ENCODE assay signal across 16 mouse cellular contexts in genomic region chr6:40015185-40015584, GRCm38 (mm10).
DNase-seq lines count a peak whose midpoint lies in the region; ATAC-seq and TF ChIP-seq lines count a peak whose summit lies in the region.
"Had no signal": no experiment of that assay in that cellular context is flagged by ENCODE, and none has a peak within 500 bp of the region (broad histone marks: within the 10 kb centered on the region; RNA-seq: fewer than 3 reads in every experiment).

No protein-coding gene starts in this region.

- no peak overlapping the region for H3K9ac ChIP-seq in forebrain, embryonic 14.5 days (ENCODE audit: low read length)
- H3K9ac ChIP-seq in hindbrain, embryonic 14.5 days = no peak overlapping the region
- no peak overlapping the region for H3K9ac ChIP-seq in midbrain, postnatal 0 days (replicated peaks; ENCODE audit: low read length, poor library complexity, severe bottlenecking)
- H3K9ac ChIP-seq: liver, postnatal 0 days had no signal

- ATAC-seq in forebrain, embryonic 14.5 days = peak; percentile 24; the same call in 1 of the 2 replicates
- ATAC-seq in hindbrain, embryonic 14.5 days (ENCODE audit: low FRiP score) = no peak
- ATAC-seq in midbrain, postnatal 0 days (ENCODE audit: low FRiP score) = no peak
- ATAC-seq: liver, postnatal 0 days had no signal

- peak in 1 of 2 experiments; percentile 26 for DNase-seq in left cerebral cortex, adult 2 months (ENCODE audit: extremely low spot score in 1 of 2, low spot score in 2 of 2)
- DNase-seq in left cerebral cortex, adult 8-10 months (ENCODE audit: low spot score in 2 of 2) = no peak
- DNase-seq in forebrain, embryonic 14.5 days (ENCODE audit: low spot score) = peak; percentile 27
- DNase-seq in hindbrain, embryonic 14.5 days (ENCODE audit: low spot score) = no peak
- no peak for DNase-seq in midbrain, postnatal 0 days (ENCODE audit: low spot score)
- no peak for DNase-seq in lung, adult 2 months
- no peak for DNase-seq in gastrocnemius, postnatal 25 days
- DNase-seq: adrenal gland, postnatal 10 days; cerebellum, adult 2 months; heart, adult 18-20 months; kidney, adult 18-20 months; kidney, postnatal 14 days; liver; liver, postnatal 0 days; lung, postnatal 4 days had no signal

- intact Hi-C loops in left cerebral cortex, adult 2 months (cut with DNase I) = no loop called here

- no peak overlapping the region for H3K4me3 ChIP-seq in left cerebral cortex, adult 2 months
- H3K4me3 ChIP-seq in forebrain, embryonic 14.5 days (ENCODE audit: low read depth, low read length) = no peak overlapping the region
- no peak overlapping the region for H3K4me3 ChIP-seq in hindbrain, embryonic 14.5 days (replicated peaks; ENCODE audit: low read length)
- H3K4me3 ChIP-seq in midbrain, postnatal 0 days (ENCODE audit: low read depth, low read length) = no peak overlapping the region
- H3K4me3 ChIP-seq in lung, adult 2 months (replicated peaks; ENCODE audit: extremely low read depth, low read depth, low read length) = no peak overlapping the region
- H3K4me3 ChIP-seq: embryonic facial prominence, embryonic 10.5 days had no signal

- TF ChIP-seq POLR2A in lung, adult 2 months (IDR thresholded peaks at IDR 0.05; ENCODE audit: borderline replicate concordance, extremely low read depth, low read depth, low read length) = no peak

- no peak overlapping the region for H3K4me2 ChIP-seq in forebrain, embryonic 14.5 days (ENCODE audit: low read length)
- H3K4me2 ChIP-seq in hindbrain, embryonic 14.5 days (replicated peaks) = no peak overlapping the region
- H3K4me2 ChIP-seq in midbrain, postnatal 0 days (ENCODE audit: low read depth, low read length, poor library complexity, severe bottlenecking) = no peak overlapping the region

- no peaks in the 10 kb centered on the region for H3K27me3 ChIP-seq in forebrain, embryonic 14.5 days (replicated peaks; ENCODE audit: control insufficient read depth, insufficient read depth, low read length)
- no peaks in the 10 kb centered on the region for H3K27me3 ChIP-seq in hindbrain, embryonic 14.5 days (ENCODE audit: control insufficient read depth, insufficient read depth, low read length)
- H3K27me3 ChIP-seq in midbrain, postnatal 0 days (ENCODE audit: insufficient read depth, low read length) = no peaks in the 10 kb centered on the region

- no peaks in the 10 kb centered on the region for H3K9me3 ChIP-seq in forebrain, embryonic 14.5 days (replicated peaks; ENCODE audit: control insufficient read depth, low read length)
- H3K9me3 ChIP-seq in hindbrain, embryonic 14.5 days (ENCODE audit: control insufficient read depth, low read length) = no peaks in the 10 kb centered on the region
- no peaks in the 10 kb centered on the region for H3K9me3 ChIP-seq in midbrain, postnatal 0 days (ENCODE audit: low read length)
- H3K9me3 ChIP-seq: embryonic facial prominence, embryonic 10.5 days had no signal

- no peaks in the 10 kb centered on the region for H3K36me3 ChIP-seq in forebrain, embryonic 14.5 days (ENCODE audit: control insufficient read depth, insufficient read depth, low read length)
- H3K36me3 ChIP-seq in hindbrain, embryonic 14.5 days (replicated peaks; ENCODE audit: control insufficient read depth, insufficient read depth) = no peaks in the 10 kb centered on the region
- H3K36me3 ChIP-seq in midbrain, postnatal 0 days (ENCODE audit: insufficient read depth, low read length) = no peaks in the 10 kb centered on the region
- H3K36me3 ChIP-seq: embryonic facial prominence, embryonic 10.5 days had no signal

- TF ChIP-seq CTCF in left cerebral cortex, adult 2 months (IDR thresholded peaks at IDR 0.05) = no peak
- no peak for TF ChIP-seq CTCF in midbrain, postnatal 0 days (IDR thresholded peaks at IDR 0.05)
- TF ChIP-seq CTCF in lung, adult 2 months (IDR thresholded peaks at IDR 0.05; ENCODE audit: insufficient read depth, low read length) = no peak

- H3K27ac ChIP-seq in left cerebral cortex, adult 2 months = peak overlapping the region; percentile 55; the same call in 1 of the 2 replicates
- no peak overlapping the region for H3K27ac ChIP-seq in forebrain, embryonic 14.5 days (ENCODE audit: low read depth, low read length)
- H3K27ac ChIP-seq in hindbrain, embryonic 14.5 days = peak overlapping the region; percentile 58; the same call in 1 of the 2 replicates
- peak overlapping the region; percentile 2; the same call in 1 of the 2 replicates for H3K27ac ChIP-seq in midbrain, postnatal 0 days (ENCODE audit: low read depth, low read length)
- H3K27ac ChIP-seq: embryonic facial prominence, embryonic 10.5 days had no signal

- 38% methylated on average over 4 of the region's 4 CpGs for WGBS in forebrain, embryonic 14.5 days
- WGBS in hindbrain, embryonic 14.5 days = 31% methylated on average over 4 of the region's 4 CpGs
- 44% methylated on average over 4 of the region's 4 CpGs for WGBS in midbrain, postnatal 0 days
- 68% methylated on average over 4 of the region's 4 CpGs for WGBS in lung, adult 2 months

- peaks cover 25% of the 10 kb centered on the region for H3K4me1 ChIP-seq in forebrain, embryonic 14.5 days (ENCODE audit: control insufficient read depth, insufficient read depth, low read length)
- H3K4me1 ChIP-seq in hindbrain, embryonic 14.5 days (replicated peaks; ENCODE audit: control insufficient read depth, insufficient read depth, low read length) = peaks cover 17% of the 10 kb centered on the region
- H3K4me1 ChIP-seq in midbrain, postnatal 0 days (ENCODE audit: insufficient read depth, low read length) = peaks cover 18% of the 10 kb centered on the region
- no peaks in the 10 kb centered on the region for H3K4me1 ChIP-seq in lung, adult 2 months (ENCODE audit: control insufficient read depth, insufficient read depth, low read length)
